Mouse (Mus musculus): ENCODE results near the gene Ifitm2. TPM values are rescaled to one million over a fixed set of nuclear protein-coding genes. Genes with fewer than 3 reads are reported as not detected.

Gene Ifitm2
- polyA plus RNA-seq (2015; fragmentation: Nextera tagmentation; extraction: Ambion mirVana) = 686 and 738 TPM in 2 replicates

- ATAC-seq = peak; percentile 85
Observed at GRCm38 (mm10) chr7:140955758-140956555, at the start of gene Ifitm2, which contains the start of gene Gm45717. Ifitm2 (minus strand) TSS chr7:140955987. Gm45717 (minus strand) TSS chr7:140955937.

GRCm38 (mm10) chr7:141003248-141004010 lies 47.6 kb upstream of the Ifitm2 start:
- Histone ChIP-seq H3K27me3 (replicated peaks; ENCODE audit: control insufficient read depth, insufficient read depth, low read length) (no peaks in the 10 kb centered on the region), H3K27ac (ENCODE audit: low read depth, low read length) (no peak overlapping the region), H3K4me3 (ENCODE audit: low read depth, low read length) (no peak overlapping the region), H3K4me1 (replicated peaks; ENCODE audit: control insufficient read depth, insufficient read depth, low read length) (0 out of 2 replicates have a peak, but pooled peaks cover under 1% of the 10 kb centered on the region), H3K4me2 (replicated peaks; ENCODE audit: low read depth) (no peak overlapping the region), H3K9ac (ENCODE audit: low read depth, low read length) (no peak overlapping the region), H3K9me3 (ENCODE audit: control insufficient read depth) (no peaks in the 10 kb centered on the region), H3K36me3 (ENCODE audit: control insufficient read depth, insufficient read depth) (no peaks in the 10 kb centered on the region)
- no peak for TF ChIP-seq CTCF (IDR thresholded peaks at IDR 0.05; ENCODE audit: low read depth)
- no peak for ATAC-seq
- 77% methylated on average over 5 of the region's 5 CpGs for WGBS

More at GRCm38 (mm10) chr7:140955758-140956555, at the start of gene Ifitm2, which contains the start of gene Gm45717:
- 6% methylated on average over 11 of the region's 11 CpGs for WGBS
- Histone ChIP-seq H3K27me3 (replicated peaks; ENCODE audit: control insufficient read depth, insufficient read depth, low read length) (no peaks in the 10 kb centered on the region), H3K27ac (ENCODE audit: low read depth, low read length) (peak within 1 kb of the TSS; percentile 76), H3K36me3 (ENCODE audit: control insufficient read depth, insufficient read depth) (peaks cover 4% of the 10 kb centered on the region; the same call in 1 of the 2 replicates), H3K9ac (ENCODE audit: low read depth, low read length) (peak within 1 kb of the TSS; percentile 57), H3K4me1 (replicated peaks; ENCODE audit: control insufficient read depth, insufficient read depth, low read length) (peaks cover 5% of the 10 kb centered on the region; the same call in 1 of the 2 replicates), H3K9me3 (ENCODE audit: control insufficient read depth) (no peaks in the 10 kb centered on the region), H3K4me2 (replicated peaks; ENCODE audit: low read depth) (peak within 1 kb of the TSS; percentile 74), H3K4me3 (ENCODE audit: low read depth, low read length) (peak within 1 kb of the TSS; percentile 54)
- no peak for TF ChIP-seq CTCF (IDR thresholded peaks at IDR 0.05; ENCODE audit: low read depth)

DNA sequence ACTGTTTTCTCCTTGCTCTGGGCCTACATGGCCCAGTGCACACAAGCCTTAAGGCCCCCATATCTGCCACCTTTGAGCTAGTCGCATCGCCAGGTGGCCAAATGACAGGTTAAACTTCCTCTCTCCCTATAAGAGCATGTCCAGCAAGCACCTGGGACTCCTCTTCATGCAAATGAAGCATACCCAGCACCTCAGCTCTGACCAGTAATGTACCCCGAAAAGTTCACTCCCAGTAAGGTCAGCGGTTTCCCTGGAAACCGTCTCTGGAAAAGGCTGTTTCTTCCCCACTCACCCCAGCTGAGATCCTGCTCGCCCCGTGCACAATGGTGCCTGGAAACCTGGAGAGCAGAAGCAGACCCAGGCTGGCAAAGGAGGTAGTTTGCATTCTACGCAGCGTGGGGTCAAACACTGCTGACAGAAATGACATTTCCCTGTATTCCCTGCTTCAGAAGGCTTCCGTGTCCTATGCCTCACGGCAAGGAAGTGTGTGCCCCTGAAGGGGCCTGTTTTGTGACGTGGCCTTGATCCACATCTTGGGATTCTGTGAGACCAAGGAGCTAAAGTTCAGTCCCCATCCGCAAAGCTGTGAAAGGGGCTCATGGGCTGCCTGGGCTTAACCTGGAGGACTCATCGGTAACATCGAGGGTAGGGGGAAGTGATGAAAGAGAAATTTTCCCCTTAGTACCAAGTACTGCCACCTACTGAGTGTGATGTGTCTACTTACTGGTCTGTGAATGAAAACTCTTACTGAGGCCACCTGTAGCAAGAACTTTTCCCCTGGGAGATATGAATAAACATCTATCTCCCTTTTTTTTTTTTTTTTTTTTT lies 45.3 kb upstream of the Ifitm2 start:
- Histone ChIP-seq H3K27ac (ENCODE audit: low read depth, low read length) (no peak overlapping the region), H3K9me3 (ENCODE audit: control insufficient read depth) (no peaks in the 10 kb centered on the region), H3K9ac (ENCODE audit: low read depth, low read length) (no peak overlapping the region), H3K4me2 (replicated peaks; ENCODE audit: low read depth) (no peak overlapping the region), H3K36me3 (ENCODE audit: control insufficient read depth, insufficient read depth) (no peaks in the 10 kb centered on the region), H3K4me1 (replicated peaks; ENCODE audit: control insufficient read depth, insufficient read depth, low read length) (no peaks in the 10 kb centered on the region), H3K27me3 (replicated peaks; ENCODE audit: control insufficient read depth, insufficient read depth, low read length) (no peaks in the 10 kb centered on the region), H3K4me3 (ENCODE audit: low read depth, low read length) (no peak overlapping the region)
- TF ChIP-seq CTCF (IDR thresholded peaks at IDR 0.05; ENCODE audit: low read depth) = no peak
- ATAC-seq = no peak
- WGBS = 80% methylated on average over 15 of the region's 15 CpGs

DNA sequence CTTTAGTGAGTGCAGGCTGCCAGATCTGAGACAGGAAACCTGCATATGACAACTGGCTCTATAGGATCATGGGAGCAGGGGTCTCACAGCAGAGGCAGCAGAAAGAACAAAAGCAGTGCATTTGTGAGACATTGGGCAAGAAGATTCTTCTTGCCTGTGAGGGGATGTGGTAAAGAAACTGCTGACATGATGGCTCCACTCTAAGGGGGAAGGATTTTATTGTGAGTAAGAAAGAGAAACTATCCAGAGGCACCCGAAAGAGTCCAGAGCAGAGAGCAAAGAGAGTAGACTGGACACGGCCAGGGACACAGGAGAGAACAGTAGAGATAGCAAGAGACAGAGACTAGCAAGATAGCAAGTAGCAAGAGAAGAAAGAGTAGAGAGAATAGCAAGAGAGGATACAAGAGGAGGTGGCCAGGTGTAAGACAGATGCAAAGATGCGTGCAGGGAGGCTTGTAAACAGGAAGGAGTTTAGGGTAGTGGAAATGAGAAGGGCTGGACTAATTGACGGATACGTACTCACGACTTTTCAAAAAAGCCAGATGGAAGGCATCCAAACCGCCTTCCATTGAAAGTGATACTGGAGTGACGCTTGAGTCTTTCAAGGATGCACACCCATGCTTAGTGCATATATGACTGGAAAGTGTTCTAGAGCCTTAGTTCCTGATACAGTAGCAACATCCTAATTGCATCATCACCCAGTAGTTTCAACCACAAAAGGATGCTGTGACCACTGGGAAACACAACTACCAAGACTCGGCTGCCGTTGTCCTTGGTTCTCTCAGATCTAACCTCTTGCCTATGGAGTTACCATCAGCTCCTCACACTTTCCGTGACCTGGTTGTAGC lies 43.3 kb upstream of the Ifitm2 start:
- Histone ChIP-seq H3K36me3 (ENCODE audit: control insufficient read depth, insufficient read depth) (no peaks in the 10 kb centered on the region), H3K4me3 (ENCODE audit: low read depth, low read length) (no peak overlapping the region), H3K4me2 (replicated peaks; ENCODE audit: low read depth) (no peak overlapping the region), H3K9me3 (ENCODE audit: control insufficient read depth) (no peaks in the 10 kb centered on the region), H3K27me3 (replicated peaks; ENCODE audit: control insufficient read depth, insufficient read depth, low read length) (no peaks in the 10 kb centered on the region), H3K4me1 (replicated peaks; ENCODE audit: control insufficient read depth, insufficient read depth, low read length) (no peaks in the 10 kb centered on the region), H3K9ac (ENCODE audit: low read depth, low read length) (no peak overlapping the region), H3K27ac (ENCODE audit: low read depth, low read length) (no peak overlapping the region; the same call in 1 of the 2 replicates)
- WGBS = 79% methylated on average over 11 of the region's 11 CpGs
- no peak for ATAC-seq
- no peak for TF ChIP-seq CTCF (IDR thresholded peaks at IDR 0.05; ENCODE audit: low read depth)

DNA sequence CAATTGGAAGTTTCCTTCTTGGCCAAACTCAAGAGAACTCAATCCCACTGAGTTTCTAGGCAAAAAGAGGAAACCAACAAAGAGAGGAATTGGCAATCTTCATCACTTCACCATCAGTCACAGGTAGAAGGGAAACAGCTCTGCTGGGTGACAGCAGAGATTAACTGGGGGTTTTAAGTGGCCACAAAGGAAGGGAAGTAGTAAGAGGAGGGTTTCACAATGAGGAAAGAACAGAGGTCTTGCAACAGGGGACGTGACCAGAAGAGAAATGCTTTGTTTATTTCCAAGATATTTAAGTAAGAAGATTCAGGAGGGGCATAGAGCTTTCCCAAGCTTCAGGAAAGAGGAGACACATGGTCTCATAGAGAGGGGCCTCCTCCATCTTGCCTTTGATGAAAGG lies 42.0 kb upstream of the Ifitm2 start:
- 47% methylated on average over 1 of the region's 1 CpGs for WGBS
- Histone ChIP-seq H3K9ac (ENCODE audit: low read depth, low read length) (no peak overlapping the region), H3K9me3 (ENCODE audit: control insufficient read depth) (no peaks in the 10 kb centered on the region), H3K4me1 (replicated peaks; ENCODE audit: control insufficient read depth, insufficient read depth, low read length) (no peaks in the 10 kb centered on the region), H3K27me3 (replicated peaks; ENCODE audit: control insufficient read depth, insufficient read depth, low read length) (no peaks in the 10 kb centered on the region), H3K27ac (ENCODE audit: low read depth, low read length) (no peak overlapping the region), H3K36me3 (ENCODE audit: control insufficient read depth, insufficient read depth) (no peaks in the 10 kb centered on the region), H3K4me3 (ENCODE audit: low read depth, low read length) (no peak overlapping the region), H3K4me2 (replicated peaks; ENCODE audit: low read depth) (no peak overlapping the region)
- no peak for TF ChIP-seq CTCF (IDR thresholded peaks at IDR 0.05; ENCODE audit: low read depth)
- no peak for ATAC-seq

Data from intestine, postnatal 0 days (tissue).